Mouse (Mus musculus) liver, postnatal 0 days (tissue): ENCODE data around the gene Rbbp9.

ENCODE experiments used
- CTCF ChIP-seq: sonication (generic); IDR thresholded peaks from 2 replicates; pipeline ENCODE4 v1.5.1; 2016; ENCODE audit warnings: antibody characterized with exemption, low read depth
- EP300 ChIP-seq: IDR thresholded peaks from 2 replicates; pipeline ENCODE4 v1.6.1; 2016; ENCODE audit warnings: antibody characterized with exemption, low read depth, mild to moderate bottlenecking

DNA sequence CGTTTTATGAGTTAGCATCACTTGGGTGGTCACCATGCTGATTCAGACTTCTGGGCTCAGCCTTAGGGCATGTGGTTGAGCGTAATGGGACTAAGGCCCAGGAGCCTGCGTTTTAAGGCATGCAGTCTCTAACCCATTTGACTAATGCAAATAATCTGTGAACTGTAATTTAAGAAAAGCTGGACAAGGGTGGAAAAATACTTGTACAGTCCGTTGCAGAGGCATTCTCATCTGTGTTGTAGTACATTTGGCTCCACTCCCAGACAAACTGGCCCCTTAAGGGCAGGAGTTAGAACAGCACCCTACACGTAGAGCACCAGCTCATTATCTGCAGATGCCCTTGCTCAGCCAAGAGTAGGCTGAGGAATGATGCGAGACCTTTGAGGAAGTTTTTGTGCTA, 6.0 kb downstream of the Rbbp9 start:
- TF ChIP-seq CTCF (no peak), EP300 (no peak)
